Mouse (Mus musculus): ENCODE data around the gene Klhdc1.

GRCm38 (mm10) chr12:69280915-69281314 is 39.9 kb downstream of the Klhdc1 start:
- TF ChIP-seq POLR2A (IDR thresholded peaks at IDR 0.05; ENCODE audit: insufficient read length, low read depth) (no peak), E2F4 (IDR thresholded peaks at IDR 0.05; ENCODE audit: insufficient read depth) (no peak), MAX (IDR thresholded peaks at IDR 0.05; ENCODE audit: low read depth) (no peak)

Measured in myocyte (in vitro differentiated cells).